29 mouse cellular contexts compared by ENCODE assay signal in genomic region chr10:80845055-80845693, GRCm38 (mm10). TPM values are rescaled to one million over a fixed set of nuclear protein-coding genes. Genes with fewer than 3 reads are reported as not detected.
DNase-seq lines count a peak whose midpoint lies in the region; ATAC-seq lines count a peak whose summit lies in the region.
"Had no signal": no experiment of that assay in that cellular context is flagged by ENCODE, and none has a peak within 500 bp of the region (broad histone marks: within the 10 kb centered on the region; RNA-seq: fewer than 3 reads in every experiment).

No protein-coding gene starts in this region.

- H3K27me3 ChIP-seq in heart, embryonic 14.5 days (ENCODE audit: control insufficient read depth, insufficient read depth, low read length) = peaks cover 41% of the 10 kb centered on the region
- peaks cover 33% of the 10 kb centered on the region for H3K27me3 ChIP-seq in midbrain, embryonic 11.5 days (ENCODE audit: control insufficient read depth, insufficient read depth, low read length)
- peaks cover 30% of the 10 kb centered on the region for H3K27me3 ChIP-seq in midbrain, embryonic 14.5 days (ENCODE audit: control insufficient read depth, insufficient read depth, low read length)

- H3K4me2 ChIP-seq in heart, embryonic 14.5 days (ENCODE audit: low read length) = no peak overlapping the region
- no peak overlapping the region for H3K4me2 ChIP-seq in midbrain, embryonic 11.5 days
- no peak overlapping the region for H3K4me2 ChIP-seq in midbrain, embryonic 14.5 days (ENCODE audit: low read length)
- H3K4me2 ChIP-seq: liver, embryonic 12.5 days had no signal

- WGBS in heart, embryonic 14.5 days = 41% methylated on average over 8 of the region's 8 CpGs
- WGBS in midbrain, embryonic 11.5 days = 63% methylated on average over 8 of the region's 8 CpGs
- 66% methylated on average over 8 of the region's 8 CpGs for WGBS in midbrain, embryonic 14.5 days

- H3K4me1 ChIP-seq in heart, embryonic 14.5 days (ENCODE audit: control insufficient read depth in 2 of 2, insufficient read depth in 2 of 2, low read length in 2 of 2) = peaks cover 0 to 9% of the 10 kb centered on the region in 2 experiments; a peak in 2 of 4 replicates
- H3K4me1 ChIP-seq in midbrain, embryonic 11.5 days (ENCODE audit: control insufficient read depth, insufficient read depth, low read length) = peaks cover 8% of the 10 kb centered on the region
- H3K4me1 ChIP-seq in midbrain, embryonic 14.5 days (ENCODE audit: control insufficient read depth, insufficient read depth, low read length) = 0 out of 2 replicates have a peak, but pooled peaks cover 6% of the 10 kb centered on the region

- H3K9ac ChIP-seq in heart, embryonic 14.5 days (ENCODE audit: low read length) = 0 out of 2 replicates have a peak overlapping the region, but pooled peaks have one; percentile 8
- no peak overlapping the region for H3K9ac ChIP-seq in midbrain, embryonic 11.5 days (ENCODE audit: low read length)
- no peak overlapping the region for H3K9ac ChIP-seq in midbrain, embryonic 14.5 days (replicated peaks; ENCODE audit: low read length)
- H3K9ac ChIP-seq: forebrain, embryonic 12.5 days; forebrain, postnatal 0 days; liver, embryonic 12.5 days; liver, postnatal 0 days; midbrain, embryonic 12.5 days had no signal

- no peak overlapping the region for H3K4me3 ChIP-seq in heart, embryonic 14.5 days (ENCODE audit: control insufficient read depth in 1 of 2, insufficient read depth in 1 of 2, low read depth in 1 of 2, low read length in 2 of 2)
- H3K4me3 ChIP-seq in midbrain, embryonic 11.5 days (ENCODE audit: low read depth, low read length) = no peak overlapping the region
- H3K4me3 ChIP-seq in midbrain, embryonic 14.5 days (replicated peaks; ENCODE audit: low read depth, low read length) = no peak overlapping the region
- H3K4me3 ChIP-seq: erythroblast, embryonic 14.5 days had no signal

- DNase-seq in cerebellum, postnatal 25 days = peak; percentile 48 to 64
- DNase-seq in heart, postnatal 14 days = no peak
- peak; percentile 75 for DNase-seq in midbrain, embryonic 11.5 days (ENCODE audit: low spot score, missing footprints)
- no peak for DNase-seq in midbrain, embryonic 14.5 days
- DNase-seq in kidney, postnatal 4 days = no peak
- DNase-seq: adrenal gland, postnatal 25 days; B cell, adult 2 months; forebrain, postnatal 0 days; gastrocnemius, postnatal 25 days; kidney, adult 8-10 months; liver, postnatal 0 days; lung, postnatal 36 days; retina, postnatal 1 day; thymus, postnatal 4 days had no signal

- no peaks in the 10 kb centered on the region for H3K9me3 ChIP-seq in heart, embryonic 14.5 days (ENCODE audit: control insufficient read depth, low read length)
- H3K9me3 ChIP-seq in midbrain, embryonic 11.5 days (ENCODE audit: control insufficient read depth, low read length) = no peaks in the 10 kb centered on the region
- H3K9me3 ChIP-seq in midbrain, embryonic 14.5 days (ENCODE audit: control insufficient read depth, low read length) = no peaks in the 10 kb centered on the region
- H3K9me3 ChIP-seq: forebrain, embryonic 12.5 days; hindbrain, embryonic 13.5 days; liver, embryonic 12.5 days; midbrain, embryonic 12.5 days; neural tube, embryonic 15.5 days had no signal

- intact Hi-C loops in heart, postnatal 14 days (cut with DNase I) = no loop called here

- no peaks in the 10 kb centered on the region for H3K36me3 ChIP-seq in heart, embryonic 14.5 days (ENCODE audit: control insufficient read depth, insufficient read depth, low read length)
- no peaks in the 10 kb centered on the region for H3K36me3 ChIP-seq in midbrain, embryonic 11.5 days (ENCODE audit: control insufficient read depth, insufficient read depth, low read length)
- peaks cover 1% of the 10 kb centered on the region; the same call in 1 of the 2 replicates for H3K36me3 ChIP-seq in midbrain, embryonic 14.5 days (ENCODE audit: control insufficient read depth, insufficient read depth, low read length)
- H3K36me3 ChIP-seq: neural tube, embryonic 15.5 days had no signal

- no peak overlapping the region for H3K27ac ChIP-seq in heart, embryonic 14.5 days (replicated peaks in 1 of 2; ENCODE audit: control insufficient read depth in 1 of 2, insufficient read depth in 1 of 2, low read depth in 2 of 2, low read length in 2 of 2)
- no peak overlapping the region for H3K27ac ChIP-seq in midbrain, embryonic 11.5 days (ENCODE audit: low read depth, low read length)
- no peak overlapping the region for H3K27ac ChIP-seq in midbrain, embryonic 14.5 days (replicated peaks; ENCODE audit: low read depth, low read length)
- H3K27ac ChIP-seq: forebrain, embryonic 12.5 days; hindbrain, embryonic 13.5 days; kidney, postnatal 0 days; liver, embryonic 12.5 days; midbrain, embryonic 12.5 days; neural tube, embryonic 15.5 days had no signal

- ATAC-seq in cerebellum, adult (ENCODE audit: insufficient number of reproducible peaks, low FRiP score, low TSS enrichment) = no peak
- no peak for ATAC-seq in heart, embryonic 14.5 days (ENCODE audit: insufficient number of reproducible peaks, insufficient read depth, low FRiP score, low read depth)
- no peak for ATAC-seq in midbrain, embryonic 11.5 days (ENCODE audit: low FRiP score)
- ATAC-seq in midbrain, embryonic 14.5 days (ENCODE audit: low FRiP score, low TSS enrichment) = no peak
- ATAC-seq: intestine, embryonic 16.5 days; liver, embryonic 12.5 days; liver, postnatal 0 days had no signal

RNA-seq across cellular contexts. Expression of gene Lingo3, which starts 1.3 kb away (rescaled TPM):
- 0.46 TPM in 2 replicates for polyA plus RNA-seq in heart, embryonic 14.5 days (2014; fragmentation: Nextera tagmentation; extraction: Ambion mirVana)
- total RNA-seq in heart, postnatal 14 days (2021) = 1 to 10 TPM; 4.2 to 5.7 TPM
- polyA plus RNA-seq in midbrain, embryonic 11.5 days (2014; fragmentation: Nextera tagmentation; extraction: Ambion mirVana) = 0.23 and 0.55 TPM in 2 replicates
- 6.2 and 7.3 TPM in 2 replicates for polyA plus RNA-seq in midbrain, embryonic 14.5 days (2014; fragmentation: Nextera tagmentation; extraction: Ambion mirVana)
- total RNA-seq: megakaryocyte, adult 5-6 weeks had no signal
- polyA plus RNA-seq: erythroblast, embryonic 14.5 days; liver, embryonic 12.5 days; liver, postnatal 0 days had no signal

RNA-seq across cellular contexts. Expression of gene Lsm7, which starts 9.8 kb away (rescaled TPM):
- polyA plus RNA-seq in heart, embryonic 14.5 days (2014; fragmentation: Nextera tagmentation; extraction: Ambion mirVana) = 200 and 230 TPM in 2 replicates
- 10 to 100 TPM; 21.3 to 28.3 TPM for total RNA-seq in heart, postnatal 14 days (2021)
- polyA plus RNA-seq in midbrain, embryonic 11.5 days (2014; fragmentation: Nextera tagmentation; extraction: Ambion mirVana) = 248 and 290 TPM in 2 replicates
- polyA plus RNA-seq in midbrain, embryonic 14.5 days (2014; fragmentation: Nextera tagmentation; extraction: Ambion mirVana) = 256 and 328 TPM in 2 replicates

RNA-seq across cellular contexts. Expression of gene Sppl2b, which starts 9.9 kb away (rescaled TPM):
- polyA plus RNA-seq in heart, embryonic 14.5 days (2014; fragmentation: Nextera tagmentation; extraction: Ambion mirVana) = 21.3 and 23.7 TPM in 2 replicates
- total RNA-seq in heart, postnatal 14 days (2021) = 10 to 100 TPM; 26.6 to 28.5 TPM
- polyA plus RNA-seq in midbrain, embryonic 11.5 days (2014; fragmentation: Nextera tagmentation; extraction: Ambion mirVana) = 19.7 and 24.0 TPM in 2 replicates
- 60.5 and 62.7 TPM in 2 replicates for polyA plus RNA-seq in midbrain, embryonic 14.5 days (2014; fragmentation: Nextera tagmentation; extraction: Ambion mirVana)

RNA-seq across cellular contexts. Expression of gene Oaz1, which starts 18.7 kb away (rescaled TPM):
- polyA plus RNA-seq in heart, embryonic 14.5 days (2014; fragmentation: Nextera tagmentation; extraction: Ambion mirVana) = 2,025 and 2,172 TPM in 2 replicates
- 100 to 1,000 TPM; 893 to 962 TPM for total RNA-seq in heart, postnatal 14 days (2021)
- 1,723 and 1,824 TPM in 2 replicates for polyA plus RNA-seq in midbrain, embryonic 11.5 days (2014; fragmentation: Nextera tagmentation; extraction: Ambion mirVana)
- 1,218 and 1,334 TPM in 2 replicates for polyA plus RNA-seq in midbrain, embryonic 14.5 days (2014; fragmentation: Nextera tagmentation; extraction: Ambion mirVana)

RNA-seq across cellular contexts. Expression of gene Tmprss9, which starts 26.5 kb away (rescaled TPM):
- polyA plus RNA-seq in heart, embryonic 14.5 days (2014; fragmentation: Nextera tagmentation; extraction: Ambion mirVana) = 0.05 and 0.07 TPM in 2 replicates
- total RNA-seq in heart, postnatal 14 days (2021) = not detected
- not detected in 2 replicates for polyA plus RNA-seq in midbrain, embryonic 11.5 days (2014; fragmentation: Nextera tagmentation; extraction: Ambion mirVana)
- 0.26 TPM in 1 of 2 replicates, not detected in the other for polyA plus RNA-seq in midbrain, embryonic 14.5 days (2014; fragmentation: Nextera tagmentation; extraction: Ambion mirVana)
- total RNA-seq: adrenal gland, postnatal 25 days; common myeloid progenitor, adult 5-6 weeks; gastrocnemius, postnatal 25 days; heart, adult 8-10 months; megakaryocyte, adult 5-6 weeks had no signal
- polyA plus RNA-seq: heart, postnatal 0 days; lung, embryonic 16.5 days had no signal

Comparison
In these comparisons a context has a peak if more than half of its experiments do, and no peak if none do; other contexts are left out.
1. DNase-seq: peak in cerebellum, postnatal 25 days (2 of 2) and midbrain, embryonic 11.5 days (single experiment); none in heart, postnatal 14 days (0 of 2), midbrain, embryonic 14.5 days (single experiment) and kidney, postnatal 4 days (0 of 2).